Mouse (Mus musculus) testis, adult 2 months (tissue): ENCODE results near the gene Pid1. TPM values are rescaled to one million over a fixed set of nuclear protein-coding genes. Genes with fewer than 3 reads are reported as not detected.

Source experiments
- H3K27ac ChIP-seq: fragments of 200-500 bp; 2 replicates; pipeline ENCODE4 v1.5.1; 2012; ENCODE audit warnings: low read depth, low read length; ENCODE audit not compliant: control insufficient read depth, insufficient read depth
- H3K27me3 ChIP-seq: fragments of 200-500 bp; 2 replicates; pipeline ENCODE4 v1.6.1; 2012; ENCODE audit warnings: mild to moderate bottlenecking, low read length, moderate library complexity; ENCODE audit not compliant: control insufficient read depth, insufficient read depth
- H3K36me3 ChIP-seq: fragments of 200-500 bp; 2 replicates; pipeline ENCODE4 v1.6.1; 2012; ENCODE audit warnings: mild to moderate bottlenecking, low read length; ENCODE audit not compliant: control insufficient read depth, insufficient read depth
- H3K4me1 ChIP-seq: fragments of 200-500 bp; 2 replicates; pipeline ENCODE4 v1.6.1; 2012; ENCODE audit warnings: low read length; ENCODE audit not compliant: control insufficient read depth, insufficient read depth
- H3K4me3 ChIP-seq: fragments of 200-500 bp; 2 replicates; pipeline ENCODE4 v1.5.1; 2012; ENCODE audit warnings: low read depth, mild to moderate bottlenecking, low read length, moderate library complexity, mixed read lengths; ENCODE audit not compliant: control insufficient read depth
- CTCF ChIP-seq: fragments of 200-500 bp; IDR thresholded peaks from 2 replicates; pipeline ENCODE4 v1.5.1; 2012; ENCODE audit warnings: low read depth, mild to moderate bottlenecking, inconsistent platforms, low read length, moderate library complexity; ENCODE audit not compliant: control insufficient read depth, insufficient read depth, insufficient replicate concordance
- POLR2A ChIP-seq: fragments of 200-500 bp; IDR thresholded peaks from 2 replicates; pipeline ENCODE4 v1.6.1; 2012; ENCODE audit warnings: low read depth, mild to moderate bottlenecking, inconsistent platforms, low read length, moderate library complexity; ENCODE audit not compliant: control insufficient read depth
- polyA plus RNA-seq: library from polyadenylated mRNA; depleted of rRNA; stranded (reverse); fragments of >200 nt; gene quantifications from 2 replicates; pipeline ENCODE4 v1.2.3, GENCODE M21; 2012

Gene Pid1
- polyA plus RNA-seq, 1 experiment: 0.95 TPM

DNA sequence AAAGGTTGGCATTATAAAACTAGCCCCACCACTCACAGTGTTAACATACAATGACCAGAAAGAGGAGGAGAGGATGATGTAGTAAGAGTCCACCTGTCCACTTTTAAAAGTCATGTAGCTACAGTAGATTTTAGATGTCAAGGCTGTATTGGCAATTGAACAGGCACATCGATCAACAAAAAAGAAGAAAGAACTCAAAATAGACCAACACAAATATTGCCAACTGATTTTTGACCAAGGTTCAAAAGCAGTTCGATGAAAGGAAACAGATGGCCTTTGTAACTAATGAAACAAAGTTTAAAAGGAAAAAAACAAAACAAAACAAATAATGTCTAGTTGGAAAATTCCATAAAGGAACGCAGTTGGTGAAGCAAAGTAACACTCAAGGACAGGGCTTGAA lies 35.7 kb upstream of the Pid1 start:
- Histone ChIP-seq H3K36me3 (no peaks in the 10 kb centered on the region), H3K27me3 (no peaks in the 10 kb centered on the region), H3K27ac (no peak overlapping the region), H3K4me3 (no peak overlapping the region), H3K4me1 (no peaks in the 10 kb centered on the region; the same call in 1 of the 2 replicates)
- TF ChIP-seq POLR2A (no peak), CTCF (no peak)

DNA sequence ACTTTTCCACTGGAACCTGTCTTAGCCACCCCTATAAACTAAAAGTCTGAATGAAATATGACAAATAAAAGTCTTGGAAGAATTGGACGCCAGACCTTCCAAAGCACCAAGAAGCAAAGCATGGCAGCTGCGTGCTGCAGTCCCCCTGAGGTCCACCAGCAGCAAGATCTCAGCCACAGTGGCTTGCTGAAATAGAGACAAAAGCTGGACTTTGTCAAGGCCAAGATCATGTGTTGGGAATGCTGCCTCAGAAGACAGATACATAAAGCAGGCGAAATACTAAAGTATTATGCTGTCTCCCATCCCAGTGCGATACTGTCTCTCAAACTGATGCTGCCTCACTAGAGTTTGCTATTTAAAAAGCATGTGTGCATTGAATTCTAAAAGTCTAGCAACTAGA lies 35.1 kb upstream of the Pid1 start:
- Histone ChIP-seq H3K4me1 (no peaks in the 10 kb centered on the region), H3K36me3 (no peaks in the 10 kb centered on the region), H3K27me3 (no peaks in the 10 kb centered on the region), H3K27ac (no peak overlapping the region), H3K4me3 (no peak overlapping the region)
- TF ChIP-seq POLR2A (no peak), CTCF (no peak)

DNA sequence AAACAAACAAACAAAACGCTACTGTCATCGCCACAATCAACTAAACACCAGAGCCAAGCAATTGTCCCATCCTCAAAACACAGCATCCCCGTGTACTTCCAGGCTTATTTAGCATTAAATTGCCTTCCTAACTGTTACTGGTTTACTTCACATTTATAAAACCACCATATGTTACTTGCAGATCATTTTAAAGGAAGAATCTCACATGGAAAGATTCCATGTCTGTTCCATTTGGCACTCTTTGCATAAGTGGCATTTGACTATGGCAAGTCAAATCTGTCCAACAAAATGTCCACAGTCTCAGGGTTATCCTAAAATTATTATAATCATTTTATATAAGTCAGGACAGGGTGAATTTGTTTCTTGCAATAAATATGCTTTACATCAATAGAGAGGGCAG lies 32.8 kb upstream of the Pid1 start:
- no peaks in the 10 kb centered on the region for H3K36me3 ChIP-seq
- H3K27ac ChIP-seq: no peak overlapping the region
- no peaks in the 10 kb centered on the region for H3K4me1 ChIP-seq
- H3K27me3 ChIP-seq: no peaks in the 10 kb centered on the region
- H3K4me3 ChIP-seq: no peak overlapping the region
- TF ChIP-seq CTCF (no peak), POLR2A (no peak)

DNA sequence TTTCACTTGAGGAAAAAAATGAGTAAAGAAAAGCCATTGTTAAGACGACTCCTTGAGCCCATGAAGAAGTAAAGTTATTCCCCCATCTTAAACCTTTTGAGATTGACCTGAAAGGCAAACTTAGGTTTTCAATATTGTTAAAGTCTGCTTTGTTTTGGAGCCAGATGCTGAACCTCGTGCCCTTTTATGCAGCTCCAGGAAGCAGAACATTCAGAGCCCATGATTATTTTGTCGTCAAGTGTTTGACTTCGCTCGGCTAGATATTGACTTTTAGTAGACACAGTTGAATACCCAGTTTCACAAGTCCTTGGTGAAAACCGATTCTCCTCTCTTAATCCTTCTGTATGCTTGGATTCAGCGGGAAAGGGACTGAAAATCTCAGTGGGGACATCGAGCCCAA lies 31.9 kb upstream of the Pid1 start:
- TF ChIP-seq POLR2A (no peak), CTCF (no peak)
- H3K27me3 ChIP-seq: no peaks in the 10 kb centered on the region
- H3K4me1 ChIP-seq: no peaks in the 10 kb centered on the region
- no peak overlapping the region for H3K27ac ChIP-seq
- no peaks in the 10 kb centered on the region for H3K36me3 ChIP-seq
- H3K4me3 ChIP-seq: no peak overlapping the region

DNA sequence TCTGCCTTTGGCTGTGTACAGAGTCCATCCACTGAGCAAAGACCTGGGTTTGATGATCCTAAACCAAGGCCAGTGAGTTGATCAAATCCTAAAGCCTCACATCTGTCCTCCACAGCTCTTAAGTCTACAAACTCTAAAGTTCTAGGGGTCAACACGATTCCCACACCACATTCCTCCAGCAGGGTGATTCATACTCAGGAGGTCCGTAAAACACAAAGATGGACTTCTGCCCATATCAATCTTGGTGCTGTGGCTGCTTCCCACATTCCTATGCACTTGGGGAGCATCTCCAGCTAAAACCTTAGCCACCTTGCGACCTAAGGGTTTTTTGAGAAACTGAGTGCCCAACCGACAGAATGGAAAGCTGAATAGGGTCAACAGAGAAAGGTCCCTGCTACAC lies 27.0 kb upstream of the Pid1 start:
- H3K27ac ChIP-seq: no peak overlapping the region
- no peaks in the 10 kb centered on the region for H3K36me3 ChIP-seq
- no peaks in the 10 kb centered on the region for H3K4me1 ChIP-seq
- H3K27me3 ChIP-seq: no peaks in the 10 kb centered on the region
- H3K4me3 ChIP-seq: no peak overlapping the region
- TF ChIP-seq POLR2A (no peak), CTCF (no peak)

DNA sequence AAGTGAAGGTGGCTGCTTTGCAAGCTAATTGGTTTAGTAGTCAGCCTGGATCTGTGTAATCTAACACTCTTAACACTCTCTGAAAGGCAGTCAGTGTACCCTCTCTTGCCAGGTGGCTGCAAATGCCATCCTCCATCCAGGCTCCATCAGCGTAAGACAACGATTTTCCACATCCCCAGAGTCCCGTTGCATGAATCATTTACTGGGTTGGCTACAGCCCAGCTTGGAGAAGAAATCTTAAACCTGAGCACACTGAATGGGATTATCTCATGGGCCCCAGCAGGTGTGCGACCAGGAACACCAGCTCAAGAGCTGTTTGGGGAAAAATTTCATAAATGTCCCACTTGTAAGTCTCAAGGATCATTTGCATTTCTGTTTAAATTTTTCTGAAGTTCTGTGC lies 23.6 kb upstream of the Pid1 start:
- H3K36me3 ChIP-seq: no peaks in the 10 kb centered on the region
- H3K4me1 ChIP-seq: no peaks in the 10 kb centered on the region; the same call in 1 of the 2 replicates
- no peaks in the 10 kb centered on the region for H3K27me3 ChIP-seq
- TF ChIP-seq POLR2A (no peak), CTCF (no peak)
- no peak overlapping the region for H3K27ac ChIP-seq
- H3K4me3 ChIP-seq: no peak overlapping the region

DNA sequence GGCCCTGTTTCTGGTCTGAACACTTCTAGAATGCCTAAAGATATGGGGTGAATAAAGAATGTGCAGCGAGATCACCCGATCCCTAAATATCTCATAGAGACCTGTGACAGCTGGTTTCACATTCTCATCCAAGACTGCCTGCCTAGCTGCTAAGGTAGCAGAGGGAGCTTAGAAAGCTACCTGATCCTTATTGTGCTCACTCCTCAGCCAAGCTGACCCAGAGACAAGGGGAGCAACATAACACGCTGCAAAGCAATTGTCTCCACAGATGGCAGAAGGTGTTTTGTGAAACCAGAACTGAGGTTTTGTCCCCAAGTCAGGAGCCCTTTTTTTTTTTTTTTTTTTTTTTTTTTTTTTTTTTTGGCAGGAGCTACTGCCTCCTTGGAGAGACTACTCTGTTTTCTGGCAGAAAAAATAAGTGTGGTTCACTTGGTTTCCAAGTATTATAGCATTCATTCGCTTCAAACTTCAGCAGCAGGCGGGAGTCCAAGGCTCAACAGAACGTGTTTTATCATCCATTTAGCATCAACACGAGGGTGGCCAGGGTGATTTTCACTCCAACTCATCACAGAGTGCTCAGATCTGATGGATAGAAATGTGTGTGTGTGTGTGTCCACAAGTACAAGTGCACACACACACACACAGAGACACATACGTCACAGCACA lies 22.6 kb upstream of the Pid1 start:
- Histone ChIP-seq H3K4me3 (no peak overlapping the region), H3K27ac (no peak overlapping the region), H3K27me3 (no peaks in the 10 kb centered on the region), H3K36me3 (no peaks in the 10 kb centered on the region), H3K4me1 (no peaks in the 10 kb centered on the region; the same call in 1 of the 2 replicates)
- TF ChIP-seq CTCF (no peak), POLR2A (no peak)
